Mouse (Mus musculus) leukemia stem cell, adult 10-12 weeks (primary cell): Measurements from ENCODE around the gene Apoo. TPM values are rescaled to one million over a fixed set of nuclear protein-coding genes. Genes with fewer than 3 reads are reported as not detected.

Experiments
- polyA plus RNA-seq: library from polyadenylated mRNA; stranded (reverse); fragments of >175 nt; gene quantifications from 2 replicates; pipeline ENCODE4 v1.2.3, GENCODE M21; 2012; ENCODE audit warnings: low replicate concordance

Apoo gene
- polyA plus RNA-seq, result 0.15 and 1.5 TPM in 2 replicates

GRCm38 (mm10) chrX:94366670-94367241 lies at the start of gene Apoo, which contains the start of gene Fam90a1b:
Gene Apoo, plus strand, starts transcription at chrX:94367117.
Gene Fam90a1b, minus strand, starts transcription at chrX:94366777.

Other genes starting within 250 kb of the Apoo start
- gene Zfx, start 243.4 kb upstream of the Apoo start, polyA plus RNA-seq, result 3.0 and 4.0 TPM in 2 replicates
- 9.7 and 31.8 TPM in 2 replicates for gene Eif2s3x, start 154.3 kb upstream of the Apoo start, polyA plus RNA-seq
- gene Klhl15, start 132.5 kb upstream of the Apoo start, polyA plus RNA-seq, result 25.7 and 31.3 TPM in 2 replicates
- not detected in 2 replicates for gene Fam90a1b, start 340 bp upstream of the Apoo start, polyA plus RNA-seq
- gene Maged1, start 175.0 kb downstream of the Apoo start, polyA plus RNA-seq, result 5.6 and 9.0 TPM in 2 replicates